Mouse (Mus musculus) right cerebral cortex, postnatal 25 days (tissue): ENCODE data around the gene Etv6.

Source experiments
- DNase-seq: peaks from one replicate; pipeline ENCODE4 v3.0.0; 2022

Etv6 gene

GRCm38 (mm10) chr6:134218441-134218840 lies 182.9 kb downstream of the Etv6 start:
- DNase-seq, result no peak

GRCm38 (mm10) chr6:134219358-134219757 lies 183.9 kb downstream of the Etv6 start:
- DNase-seq, result peak; percentile 81

- no peak for DNase-seq
These were observed 184.8 kb downstream of the Etv6 start for GRCm38 (mm10) chr6:134220209-134220777.

GRCm38 (mm10) chr6:134222248-134222929 lies 186.9 kb downstream of the Etv6 start:
- DNase-seq, result no peak

- no peak for DNase-seq
These were observed 190.1 kb downstream of the Etv6 start for GRCm38 (mm10) chr6:134225564-134225963.

- DNase-seq, result no peak
These were observed 191.1 kb downstream of the Etv6 start for GRCm38 (mm10) chr6:134226349-134227169.

- DNase-seq, result no peak
These were observed 200.8 kb downstream of the Etv6 start for GRCm38 (mm10) chr6:134236311-134236710.

GRCm38 (mm10) chr6:134238455-134238854 lies 203.0 kb downstream of the Etv6 start:
- no peak for DNase-seq

- DNase-seq, result no peak
These were observed 205.5 kb downstream of the Etv6 start for GRCm38 (mm10) chr6:134240988-134241387.

GRCm38 (mm10) chr6:134243119-134243518 lies 207.6 kb downstream of the Etv6 start:
- no peak for DNase-seq

GRCm38 (mm10) chr6:134243546-134243945 lies 208.0 kb downstream of the Etv6 start:
- no peak for DNase-seq

- DNase-seq, result no peak
These were observed 208.6 kb downstream of the Etv6 start for GRCm38 (mm10) chr6:134244071-134244470.

GRCm38 (mm10) chr6:134246109-134246508 lies 210.6 kb downstream of the Etv6 start:
- DNase-seq, result no peak

GRCm38 (mm10) chr6:134247324-134247723 lies 211.8 kb downstream of the Etv6 start:
- no peak for DNase-seq

GRCm38 (mm10) chr6:134248720-134249119 lies 213.2 kb downstream of the Etv6 start:
- DNase-seq, result no peak

GRCm38 (mm10) chr6:134250764-134251163 lies 215.3 kb downstream of the Etv6 start:
- DNase-seq, result no peak

GRCm38 (mm10) chr6:134251364-134251763 lies 215.9 kb downstream of the Etv6 start:
- DNase-seq, result no peak

GRCm38 (mm10) chr6:134252081-134252755 lies 216.7 kb downstream of the Etv6 start:
- no peak for DNase-seq

- no peak for DNase-seq
These were observed 220.9 kb downstream of the Etv6 start for GRCm38 (mm10) chr6:134256369-134256768.

- DNase-seq, result no peak
These were observed 224.4 kb downstream of the Etv6 start for GRCm38 (mm10) chr6:134259913-134260312.

GRCm38 (mm10) chr6:134261904-134262303 lies 226.4 kb downstream of the Etv6 start:
- DNase-seq, result no peak

- no peak for DNase-seq
These were observed 226.9 kb downstream of the Etv6 start for GRCm38 (mm10) chr6:134262383-134262782.

- no peak for DNase-seq
These were observed 227.6 kb downstream of the Etv6 start for GRCm38 (mm10) chr6:134262911-134263607.
